Mouse (Mus musculus) T-helper 1 cell (primary cell): ENCODE data around the gene Lmbr1l.

Experiments used
- in situ Hi-C: fragments of 300-600 bp; cut with MboI, MseI; formaldehyde crosslinking; loops from one replicate; pipeline ENCODE4 v1.15.1; 2025; ENCODE audit warnings: high pct_unique_total_duplicates

Gene Lmbr1l

DNA sequence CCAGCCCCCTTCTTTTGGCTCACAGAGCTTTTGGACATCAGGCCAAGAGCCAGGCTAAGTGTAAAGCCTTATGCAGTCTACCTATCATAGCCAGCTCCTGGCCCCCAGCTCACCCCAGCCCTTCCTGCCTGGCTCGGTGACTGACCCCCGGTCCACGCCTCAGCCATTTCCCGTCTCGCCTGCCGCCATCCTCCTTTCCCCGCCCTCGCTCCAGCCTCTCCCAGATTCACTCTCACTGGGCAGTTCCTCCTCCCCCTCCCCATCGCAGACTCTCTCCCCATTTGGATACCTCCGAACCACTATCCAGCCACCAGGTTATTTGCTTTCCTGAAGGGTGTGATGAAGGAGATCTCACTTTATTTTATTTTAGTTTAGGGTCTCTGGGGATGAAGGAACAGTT lies 20.5 kb downstream of the Lmbr1l start:
- in situ Hi-C loops = no loop called here

DNA sequence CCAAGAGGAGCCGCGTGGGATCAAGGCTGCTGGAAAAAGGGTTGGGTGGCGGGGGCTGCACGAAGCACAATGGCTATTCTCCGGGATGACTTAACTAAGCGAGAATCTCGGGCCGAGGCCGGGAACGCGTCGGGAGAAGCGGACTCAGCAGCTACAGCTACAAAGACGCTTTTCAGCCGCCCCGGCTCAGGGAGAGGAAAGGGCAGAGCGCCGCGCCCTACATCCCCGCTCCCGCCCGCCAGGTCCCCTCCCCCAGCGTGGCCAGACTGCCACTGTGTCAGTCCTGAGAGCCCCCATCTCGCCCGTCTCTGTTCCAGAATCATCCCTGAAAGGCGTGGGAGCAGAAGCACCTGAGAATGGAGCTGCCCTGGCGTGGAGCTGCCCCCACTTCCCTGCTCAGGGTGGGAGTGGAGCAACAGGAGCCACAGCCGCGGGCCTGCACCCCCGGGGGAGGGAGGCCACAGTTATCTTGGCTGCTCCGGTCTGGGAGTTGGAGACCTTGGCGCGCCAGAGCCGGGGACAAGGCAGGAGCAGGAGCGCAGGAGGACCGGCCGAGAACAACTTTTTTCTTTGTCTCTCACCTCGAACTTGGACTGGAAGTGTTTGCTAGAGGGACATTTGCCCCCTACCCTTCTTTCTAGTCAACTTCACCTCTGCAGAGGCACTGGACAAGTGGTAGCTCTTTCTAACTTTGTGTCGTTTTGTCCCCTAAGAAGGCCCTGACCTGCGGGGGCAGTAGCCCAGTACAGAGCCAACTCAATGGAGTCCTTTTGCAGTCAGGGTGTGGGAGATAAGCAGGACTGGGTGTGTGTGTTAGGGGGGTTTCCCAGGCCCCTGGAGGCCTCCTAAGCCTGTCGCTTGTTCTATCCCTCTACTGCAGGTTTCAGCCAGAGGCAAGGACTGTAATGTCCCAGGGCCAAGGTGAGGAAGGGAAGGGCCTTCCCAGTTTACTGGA lies 22.1 kb downstream of the Lmbr1l start:
- in situ Hi-C loops = no loop called here

DNA sequence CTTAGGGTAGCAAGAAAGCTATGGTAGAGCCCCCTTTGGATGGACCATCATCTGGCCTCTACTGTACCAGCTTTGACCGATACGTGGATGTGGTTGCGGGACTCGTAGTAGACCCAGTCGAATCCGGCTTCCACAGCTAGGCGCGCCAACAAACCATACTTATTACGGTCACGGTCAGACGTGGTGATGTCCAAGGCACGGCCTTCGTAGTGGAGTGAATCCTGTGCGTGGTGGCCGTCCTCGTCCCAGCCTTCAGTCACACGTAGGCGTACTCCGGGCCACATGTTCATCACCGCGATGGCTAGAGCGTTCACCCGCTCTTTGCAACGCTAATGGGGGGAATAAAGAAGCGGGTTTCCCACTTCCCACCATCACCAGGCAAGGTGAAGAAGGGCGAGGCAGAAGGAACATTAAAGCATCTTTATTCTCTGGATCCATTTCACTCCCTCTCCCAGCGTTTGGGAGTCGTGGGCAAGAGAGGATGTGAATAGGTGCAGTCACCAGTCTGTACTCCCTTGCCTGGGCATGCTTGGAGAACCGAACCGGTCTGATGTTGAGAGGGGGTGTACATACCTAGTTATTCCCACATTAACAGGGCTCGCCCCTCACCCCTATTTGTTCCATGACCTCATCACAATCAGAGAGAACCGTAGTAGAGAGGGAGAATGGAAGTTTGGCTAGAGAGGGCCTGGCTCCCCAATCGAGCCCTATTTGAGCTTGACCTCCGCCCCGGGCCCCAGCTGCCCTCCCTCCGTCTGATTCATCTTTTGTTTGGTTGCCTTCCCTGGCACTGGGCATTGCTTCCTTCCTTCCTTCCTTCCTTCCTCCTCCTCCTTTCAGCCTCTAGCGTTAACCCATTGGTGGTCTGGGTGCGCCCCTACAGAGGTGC lies 23.0 kb downstream of the Lmbr1l start:
- in situ Hi-C loops = no loop called here

DNA sequence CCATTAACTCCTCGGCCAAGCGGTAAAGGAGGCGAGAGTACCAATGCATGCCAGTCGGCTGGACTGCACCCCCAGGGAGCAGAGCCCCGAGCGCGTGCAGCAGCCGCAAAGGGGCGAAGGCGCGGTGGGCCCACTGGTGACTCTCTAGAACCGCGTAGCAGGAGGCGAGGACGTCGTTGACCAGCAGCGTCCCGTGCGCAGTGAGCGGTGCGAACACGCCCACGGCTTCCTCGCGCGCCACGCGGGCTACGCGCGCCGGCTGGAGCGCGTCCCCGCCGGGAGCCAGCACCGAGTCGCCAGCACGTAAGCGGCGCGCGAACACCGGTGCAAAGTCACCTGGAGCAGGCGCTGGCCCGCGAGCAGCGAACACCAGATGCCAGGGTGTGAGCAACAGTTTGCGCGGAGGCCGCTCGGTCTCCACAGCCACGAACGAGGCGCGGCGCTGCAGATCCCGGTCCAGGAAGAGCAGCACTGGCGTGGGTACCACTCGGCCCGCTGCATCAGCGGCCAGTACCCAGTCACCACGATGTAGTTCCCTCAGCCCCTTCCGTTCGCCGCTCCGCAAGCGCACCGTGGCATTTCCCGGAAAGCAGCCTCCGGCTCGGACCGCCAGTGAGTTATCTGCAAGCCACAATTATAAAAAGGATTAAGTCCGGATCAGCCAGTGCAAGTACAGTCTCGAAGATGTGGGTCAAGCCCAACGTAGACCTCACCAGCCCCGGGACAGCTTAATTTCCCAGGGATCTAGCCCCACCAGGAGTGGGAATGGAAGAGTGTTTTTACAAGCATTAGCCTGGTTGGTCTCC lies 23.9 kb downstream of the Lmbr1l start, which contains the start of gene Rhebl1:
Gene Rhebl1, minus strand, starts transcription at position 601 of the 806 bp plus-strand sequence.
- in situ Hi-C loops = no loop called here

DNA sequence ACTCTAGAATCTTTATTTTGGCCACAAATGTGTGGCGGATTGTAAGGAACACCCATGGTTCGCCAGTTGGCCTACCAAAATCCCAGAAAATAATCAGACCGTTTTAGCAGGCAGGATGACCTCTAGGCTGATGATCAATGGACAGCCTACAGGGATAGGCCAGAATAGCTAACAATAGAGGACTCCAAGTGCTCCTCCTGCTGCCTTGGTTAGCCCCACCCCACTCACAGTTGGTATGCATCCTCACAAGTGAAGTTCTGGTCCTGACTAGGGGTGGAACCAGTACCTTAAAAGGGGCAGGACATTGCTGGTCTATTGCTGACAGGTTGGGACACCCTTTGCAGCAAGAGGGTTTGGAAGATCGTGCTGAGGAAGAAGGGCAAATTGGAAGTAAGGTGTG lies 25.0 kb downstream of the Lmbr1l start:
- in situ Hi-C loops = no loop called here

DNA sequence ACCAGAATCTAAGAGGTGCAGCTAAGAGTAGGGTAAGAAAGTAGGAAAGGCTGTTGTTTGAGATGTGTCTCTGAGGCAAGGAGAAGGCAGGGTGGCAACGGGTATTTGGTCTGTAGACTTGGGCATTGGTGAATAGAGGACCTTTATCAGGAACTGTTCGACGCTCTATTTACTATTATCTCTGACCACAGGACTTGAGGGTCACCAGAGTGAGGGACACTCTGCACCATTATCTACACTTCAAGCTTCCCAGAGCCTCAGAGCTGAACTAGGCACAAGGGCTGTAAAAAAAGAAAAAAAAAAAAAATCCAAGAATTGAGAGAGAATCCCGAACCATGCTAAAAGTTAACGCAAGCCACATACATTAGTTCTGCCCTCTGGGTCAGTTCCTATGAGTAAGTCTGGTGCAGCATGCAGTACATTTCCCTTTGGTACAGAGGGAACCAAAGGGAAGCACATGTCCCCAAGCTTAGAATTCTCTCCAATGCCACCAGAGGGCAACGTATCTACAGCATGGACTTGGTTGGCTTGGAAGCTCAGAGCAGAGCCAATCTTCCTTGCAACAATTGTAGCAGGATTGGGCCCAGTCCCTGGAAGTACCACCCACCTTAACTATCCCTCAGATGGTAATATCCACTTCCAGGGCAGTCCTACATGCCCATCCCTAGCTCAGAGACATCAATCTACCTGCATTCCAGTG lies 26.0 kb downstream of the Lmbr1l start:
- in situ Hi-C loops = no loop called here

DNA sequence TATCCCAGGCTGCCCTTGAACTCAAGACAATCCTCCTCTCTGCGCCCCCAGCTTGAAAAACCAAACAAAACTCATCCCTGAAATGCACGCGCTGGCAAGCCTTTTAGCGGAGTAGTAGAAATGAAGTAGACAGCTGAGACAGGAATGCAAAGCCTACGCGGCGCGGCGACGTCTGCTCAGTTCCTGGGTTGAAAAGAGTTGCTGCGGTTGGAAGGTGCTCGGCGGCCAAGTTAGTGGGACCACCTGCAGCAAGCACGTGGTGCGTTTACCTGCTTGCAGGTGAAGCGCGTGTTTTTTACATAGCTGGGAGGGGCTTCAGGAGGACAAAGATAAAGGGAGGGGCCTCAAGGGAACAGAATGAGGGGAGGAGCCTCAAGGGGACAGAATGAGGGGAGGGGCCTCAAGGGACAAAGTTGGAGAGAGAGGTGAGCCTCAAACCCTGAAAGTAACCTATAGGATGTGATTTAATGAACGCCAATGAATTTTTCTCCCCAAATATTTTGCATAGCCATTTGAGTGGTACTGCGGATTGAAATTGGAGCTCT lies 26.8 kb downstream of the Lmbr1l start:
- in situ Hi-C loops = no loop called here

DNA sequence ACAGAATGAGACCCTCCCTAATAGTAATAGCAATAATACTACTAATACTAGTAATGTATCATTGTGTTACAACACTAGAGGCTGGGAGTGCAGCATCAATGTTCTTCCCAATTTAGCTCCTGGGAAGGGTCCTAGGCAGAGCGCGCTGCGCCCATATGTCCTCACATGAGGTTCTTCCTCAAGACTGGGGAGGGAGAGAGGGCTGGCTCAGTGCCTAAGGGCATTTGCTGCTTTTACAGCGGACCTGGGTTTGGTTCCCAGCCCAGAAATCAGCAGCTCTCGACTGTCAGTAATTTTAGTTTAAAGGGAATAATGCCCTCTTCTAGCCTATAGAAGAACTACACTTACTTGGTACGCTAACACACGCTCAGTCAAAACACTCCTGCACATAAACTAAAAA lies 30.5 kb downstream of the Lmbr1l start:
- in situ Hi-C loops = no loop called here

DNA sequence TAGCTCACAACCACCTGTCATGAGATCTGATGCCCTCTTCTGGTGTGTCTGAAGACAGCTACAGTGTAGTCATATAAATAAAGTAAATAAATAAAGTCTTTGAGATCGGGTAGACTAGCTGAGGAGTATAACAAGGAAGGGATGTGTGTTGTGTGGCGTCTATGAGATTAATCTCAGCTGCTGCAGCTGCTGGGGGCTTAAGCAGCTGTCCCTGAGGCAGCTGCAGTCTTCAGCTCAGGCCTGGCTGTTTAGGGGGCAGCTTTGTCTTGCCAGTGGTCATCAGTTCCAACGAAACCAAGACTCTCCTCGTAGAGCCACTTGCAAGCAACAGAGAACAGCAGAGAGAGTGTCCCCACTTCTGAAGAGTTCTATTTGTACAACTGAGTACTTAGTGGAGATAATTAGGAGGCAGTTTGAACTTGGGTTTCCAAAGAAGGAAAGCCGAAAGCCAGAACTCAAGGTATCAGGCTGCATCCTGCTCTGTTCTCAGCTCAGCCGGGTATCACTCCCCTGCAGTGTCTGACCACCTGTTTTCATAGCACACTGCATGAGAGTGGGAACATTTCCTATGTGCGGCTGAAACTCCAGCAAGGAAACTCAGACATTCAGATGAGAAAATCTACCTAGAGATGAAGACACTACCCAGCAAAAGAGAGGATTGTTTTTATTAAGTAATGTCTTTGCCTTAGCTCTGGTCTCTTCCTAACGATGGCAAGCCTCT lies 31.2 kb downstream of the Lmbr1l start:
- in situ Hi-C loops = no loop called here

DNA sequence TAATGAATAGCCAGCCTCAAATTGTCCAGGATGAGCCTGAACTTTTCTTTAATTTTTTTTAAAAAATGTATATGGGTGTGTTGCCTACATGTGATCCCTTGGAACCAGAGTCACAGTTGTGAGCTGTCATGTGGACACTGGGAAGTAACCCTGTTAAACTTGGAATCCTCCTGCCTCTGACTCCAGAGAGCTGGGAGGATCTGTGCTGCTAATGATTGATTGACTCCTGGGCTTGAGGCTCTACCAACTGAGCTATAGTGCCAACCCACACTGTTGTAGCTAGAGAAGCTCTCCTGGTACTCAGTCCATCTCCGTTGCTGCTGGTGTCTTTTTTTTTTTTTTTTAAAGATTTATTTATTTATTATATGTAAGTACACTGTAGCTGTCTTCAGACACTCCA lies 33.9 kb downstream of the Lmbr1l start:
- in situ Hi-C loops = no loop called here

DNA sequence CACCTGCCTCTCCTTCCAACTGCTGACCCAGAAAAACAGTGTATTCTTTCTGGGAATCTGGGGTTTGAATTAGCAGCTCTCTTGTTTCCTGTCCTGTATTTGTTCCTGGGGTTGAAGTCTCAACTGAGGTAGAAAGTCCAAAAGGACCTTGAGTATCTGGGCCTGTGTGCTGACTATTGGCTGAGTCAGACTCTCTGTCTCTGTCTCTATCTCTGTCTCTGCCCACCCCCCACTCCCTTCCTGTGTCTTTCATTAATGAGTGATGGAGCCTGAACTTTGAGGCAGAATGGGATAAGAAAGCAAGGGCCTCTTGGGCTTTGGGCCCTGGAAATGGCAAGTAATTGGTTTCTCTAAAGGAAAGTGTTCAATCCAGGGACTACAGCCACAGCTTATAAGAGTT lies 34.4 kb downstream of the Lmbr1l start:
- in situ Hi-C loops = no loop called here

DNA sequence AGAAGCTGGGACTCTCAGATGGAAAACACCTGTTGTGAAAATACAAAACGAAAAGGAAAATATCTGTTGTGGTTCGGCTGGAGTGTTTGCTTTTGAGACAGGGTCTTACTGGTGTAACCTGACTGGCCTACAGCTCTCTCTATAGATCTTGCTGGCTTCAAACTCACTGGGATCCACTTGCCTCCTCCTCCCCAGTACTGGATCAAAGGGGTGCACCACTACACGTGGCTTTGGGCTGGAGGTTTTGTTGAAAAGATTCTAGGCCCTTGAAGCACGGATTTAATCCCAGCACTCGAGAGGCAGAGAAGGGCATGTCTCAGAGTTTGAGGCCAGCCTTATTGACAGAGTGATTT lies 36.4 kb downstream of the Lmbr1l start:
- in situ Hi-C loops = no loop called here

DNA sequence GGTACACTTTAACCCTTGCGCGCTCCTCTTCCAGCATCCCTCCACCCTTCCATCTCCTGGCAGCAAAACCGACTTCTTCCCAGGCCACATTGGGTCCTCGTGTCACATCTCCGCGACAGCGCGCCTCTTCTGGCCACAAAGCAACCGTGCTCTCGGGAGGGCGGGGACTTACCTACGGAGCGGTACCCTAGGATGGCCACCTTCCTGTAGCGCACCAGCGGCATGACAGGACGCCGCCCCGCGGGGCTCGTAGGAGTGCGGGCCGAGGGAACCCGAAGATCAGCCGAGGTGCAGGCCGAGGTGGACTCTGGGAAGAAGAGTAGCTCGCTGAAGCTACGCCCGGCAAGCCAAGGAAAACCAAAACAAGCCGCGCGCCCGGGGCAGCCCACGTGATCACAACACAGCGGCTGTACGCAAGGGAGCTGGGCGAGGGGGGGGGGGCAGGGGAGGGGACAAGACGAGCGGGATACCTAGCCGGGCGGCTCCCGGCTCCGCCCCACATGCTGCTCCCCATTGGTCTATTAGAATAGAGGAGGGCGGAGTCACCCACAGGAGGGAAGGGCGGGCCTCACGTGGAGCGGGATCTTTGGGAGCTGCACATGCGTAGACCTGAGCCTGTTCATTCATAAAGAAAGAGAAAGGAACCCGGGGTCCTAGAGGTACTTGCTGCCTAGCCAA lies 36.9 kb downstream of the Lmbr1l start:
- in situ Hi-C loops = no loop called here

DNA sequence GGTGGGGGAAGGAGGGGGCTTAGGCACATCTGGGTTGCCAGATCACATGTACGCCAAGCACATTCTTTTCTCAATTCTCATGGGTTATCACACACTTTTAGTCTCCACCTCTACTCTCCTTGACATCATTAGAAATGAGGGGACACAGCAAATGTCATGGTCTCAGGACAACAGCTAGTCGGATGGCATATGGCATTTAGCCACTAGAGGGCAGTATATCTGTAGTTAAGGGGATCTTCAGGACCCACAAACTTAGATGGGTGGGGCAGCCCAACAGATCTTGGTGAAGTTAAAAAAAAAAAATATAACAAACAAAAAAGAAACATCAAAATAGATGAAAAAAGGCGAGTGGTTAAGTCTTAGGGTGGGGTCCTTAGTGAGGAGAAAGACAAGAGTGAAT lies 40.7 kb downstream of the Lmbr1l start:
- in situ Hi-C loops = no loop called here

DNA sequence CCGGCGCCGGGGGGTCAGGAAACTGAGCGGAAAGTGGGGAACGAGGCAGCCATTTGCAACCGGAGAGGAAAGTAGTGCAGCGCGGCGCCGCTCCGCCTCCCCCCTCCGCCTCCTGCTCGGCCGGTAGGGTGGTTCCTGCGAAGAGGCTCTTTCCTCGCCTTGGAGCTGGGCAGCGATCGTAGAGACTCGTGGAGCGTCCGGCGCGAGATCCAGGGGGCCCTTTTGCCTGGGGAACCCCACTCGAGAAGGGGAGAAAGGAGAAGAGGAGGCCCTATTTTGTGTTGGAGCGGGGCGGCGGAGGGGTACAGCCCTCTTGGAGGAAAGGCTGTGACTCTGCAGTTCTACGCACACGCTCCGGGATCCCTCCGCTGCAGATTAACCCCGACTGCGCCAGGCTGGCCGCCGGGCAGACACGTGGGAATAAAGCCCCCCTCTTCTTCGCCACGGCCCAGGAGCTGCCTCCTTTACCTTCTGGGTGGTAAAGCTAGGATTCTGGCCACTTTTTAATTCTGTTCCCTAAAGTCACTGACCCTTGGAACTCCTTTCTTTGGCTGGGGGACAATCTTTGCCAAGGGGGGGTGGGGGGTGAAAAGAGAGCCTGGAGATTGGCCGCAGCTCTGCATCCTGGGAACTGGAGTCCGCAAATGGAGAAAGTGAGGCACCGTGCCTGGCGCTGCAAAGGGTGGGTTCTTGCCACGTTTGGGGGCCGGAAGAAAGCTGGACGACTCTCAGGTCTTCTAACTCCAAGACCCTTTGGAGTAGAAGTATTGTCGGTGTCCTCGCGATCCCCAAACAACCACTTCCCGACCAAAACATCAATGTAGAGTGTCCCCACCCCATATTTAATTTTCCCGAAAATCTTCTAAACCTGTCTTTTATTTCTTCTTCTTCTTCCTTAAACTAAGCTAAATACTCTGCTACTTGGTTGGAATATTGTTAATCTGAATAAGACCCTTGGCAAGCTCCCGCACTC lies 45.8 kb downstream of the Lmbr1l start:
- in situ Hi-C loops = no loop called here

DNA sequence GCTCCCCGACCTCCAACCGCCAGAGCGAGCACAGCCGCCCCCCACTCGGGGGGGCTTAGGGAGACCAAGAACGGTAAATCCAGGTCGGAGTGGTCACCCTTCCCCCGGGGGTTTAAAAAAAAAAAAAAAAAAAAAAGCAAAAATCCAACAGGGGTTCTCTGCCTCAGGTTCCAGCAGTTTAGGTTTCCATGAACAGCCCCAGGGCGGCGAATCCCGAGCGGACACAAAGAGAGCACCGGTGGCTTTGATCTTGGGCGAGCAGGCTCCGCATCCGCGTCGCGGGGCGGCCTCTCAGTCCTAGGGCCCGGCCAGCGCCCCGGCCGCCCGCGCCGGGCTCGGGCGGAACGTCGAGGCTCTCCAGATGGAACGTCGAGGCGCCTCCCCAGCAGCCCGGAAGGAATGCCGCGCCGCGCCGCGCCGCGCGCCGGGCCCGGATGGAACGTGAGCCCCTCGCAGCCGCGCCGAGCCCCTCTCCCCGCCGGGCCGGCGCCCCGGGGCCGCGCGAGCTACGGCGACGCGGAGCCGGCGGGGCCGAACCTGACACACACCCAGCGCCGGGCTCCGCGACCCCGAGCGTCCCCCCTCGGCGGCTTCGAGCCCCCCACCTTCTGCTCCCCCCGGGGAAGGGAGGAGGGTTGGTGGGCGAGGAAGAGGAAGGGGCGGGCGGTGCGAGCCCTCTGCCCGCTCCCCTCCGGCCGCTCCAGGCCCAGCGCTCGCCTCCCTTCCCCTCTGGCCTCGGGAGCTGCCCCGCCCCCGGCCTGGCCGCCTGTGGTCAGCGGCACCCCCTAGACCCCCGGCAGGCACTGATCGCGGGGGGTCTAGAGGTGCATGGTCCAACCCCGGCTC lies 46.7 kb downstream of the Lmbr1l start, which contains the start of gene Kmt2d:
Gene Kmt2d, minus strand, starts transcription at position 135 of the 846 bp plus-strand sequence.
- in situ Hi-C loops = no loop called here
